Comparison of ENCODE assay signal across 21 mouse cellular contexts in genomic region chr3:88219940-88220339, GRCm38 (mm10). TPM values are rescaled to one million over a fixed set of nuclear protein-coding genes. Genes with fewer than 3 reads are reported as not detected.
DNase-seq lines count a peak whose midpoint lies in the region; ATAC-seq and TF ChIP-seq lines count a peak whose summit lies in the region.
"Had no signal": no experiment of that assay in that cellular context is flagged by ENCODE, and none has a peak within 500 bp of the region (broad histone marks: within the 10 kb centered on the region; RNA-seq: fewer than 3 reads in every experiment).

No protein-coding gene starts in this region.

- DNase-seq in left cerebral cortex, adult 2 months (ENCODE audit: extremely low spot score in 1 of 2, low spot score in 2 of 2) = no peak
- no peak for DNase-seq in left cerebral cortex, postnatal 36 days (ENCODE audit: low spot score in 2 of 2)
- peak; percentile 94 for DNase-seq in forebrain, embryonic 14.5 days (ENCODE audit: low spot score)
- DNase-seq in hindbrain, postnatal 0 days (ENCODE audit: low spot score) = no peak
- DNase-seq in kidney, postnatal 10 days = no peak
- no peak for DNase-seq in gastrocnemius, postnatal 10 days
- DNase-seq in spleen, postnatal 10 days (ENCODE audit: low spot score in 2 of 2) = no peak
- DNase-seq: cerebellum, adult 11 months; gastrocnemius, postnatal 36 days; kidney, adult 2 months; liver, postnatal 0 days; lung, postnatal 4 days; thymus, adult 18-20 months had no signal

- intact Hi-C loops in left cerebral cortex, adult 2 months (cut with DNase I) = no loop called here
- intact Hi-C loops in left cerebral cortex, postnatal 36 days (cut with DNase I) = no loop called here

- H3K27me3 ChIP-seq in forebrain, embryonic 14.5 days (replicated peaks; ENCODE audit: control insufficient read depth, insufficient read depth, low read length) = no peaks in the 10 kb centered on the region
- H3K27me3 ChIP-seq in hindbrain, postnatal 0 days (ENCODE audit: insufficient read depth, low read length) = no peaks in the 10 kb centered on the region
- no peaks in the 10 kb centered on the region for H3K27me3 ChIP-seq in neural tube, embryonic 14.5 days (ENCODE audit: control insufficient read depth, insufficient read depth, low read length)

- H3K9me3 ChIP-seq in forebrain, embryonic 14.5 days (replicated peaks; ENCODE audit: control insufficient read depth, low read length) = no peaks in the 10 kb centered on the region
- no peaks in the 10 kb centered on the region for H3K9me3 ChIP-seq in hindbrain, postnatal 0 days (ENCODE audit: low read length)
- H3K9me3 ChIP-seq in neural tube, embryonic 14.5 days (ENCODE audit: control insufficient read depth, low read length) = no peaks in the 10 kb centered on the region
- H3K9me3 ChIP-seq: embryonic facial prominence, embryonic 15.5 days; limb, embryonic 15.5 days had no signal

- no peak for TF ChIP-seq CTCF in left cerebral cortex, adult 2 months (IDR thresholded peaks at IDR 0.05)
- no peak for TF ChIP-seq CTCF in hindbrain, postnatal 0 days (IDR thresholded peaks at IDR 0.05; ENCODE audit: low read depth)

- H3K36me3 ChIP-seq in forebrain, embryonic 14.5 days (ENCODE audit: control insufficient read depth, insufficient read depth, low read length) = peaks cover 82% of the 10 kb centered on the region
- peaks cover 33% of the 10 kb centered on the region; the same call in 1 of the 2 replicates for H3K36me3 ChIP-seq in hindbrain, postnatal 0 days (ENCODE audit: insufficient read depth, low read length)
- H3K36me3 ChIP-seq in neural tube, embryonic 14.5 days (ENCODE audit: control insufficient read depth, insufficient read depth, low read length) = peaks cover 25% of the 10 kb centered on the region
- H3K36me3 ChIP-seq: embryonic facial prominence, embryonic 15.5 days; limb, embryonic 15.5 days had no signal

- 3% methylated on average over 9 of the region's 9 CpGs for WGBS in forebrain, embryonic 14.5 days
- 8% methylated on average over 9 of the region's 9 CpGs for WGBS in hindbrain, postnatal 0 days
- 6% methylated on average over 9 of the region's 9 CpGs for WGBS in neural tube, embryonic 14.5 days

- H3K4me1 ChIP-seq in forebrain, embryonic 14.5 days (ENCODE audit: control insufficient read depth, insufficient read depth, low read length) = peaks cover 52% of the 10 kb centered on the region
- peaks cover 34% of the 10 kb centered on the region for H3K4me1 ChIP-seq in hindbrain, postnatal 0 days (ENCODE audit: insufficient read depth, low read length)
- peaks cover 44% of the 10 kb centered on the region for H3K4me1 ChIP-seq in neural tube, embryonic 14.5 days (ENCODE audit: control insufficient read depth, insufficient read depth, low read length)

- ATAC-seq in forebrain, embryonic 14.5 days = peak; percentile 30
- ATAC-seq in hindbrain, postnatal 0 days = no peak
- ATAC-seq in neural tube, embryonic 14.5 days (ENCODE audit: low read depth) = no peak
- ATAC-seq: liver, postnatal 0 days had no signal

- H3K4me3 ChIP-seq in left cerebral cortex, adult 2 months = no peak overlapping the region
- H3K4me3 ChIP-seq in forebrain, embryonic 14.5 days (ENCODE audit: low read depth, low read length) = peak overlapping the region; percentile 86
- H3K4me3 ChIP-seq in hindbrain, postnatal 0 days (ENCODE audit: low read length) = 0 out of 2 replicates have a peak overlapping the region, but pooled peaks have one; percentile 16
- peak overlapping the region; percentile 22 for H3K4me3 ChIP-seq in neural tube, embryonic 14.5 days (ENCODE audit: low read depth, low read length)
- H3K4me3 ChIP-seq: embryonic facial prominence, embryonic 15.5 days; limb, embryonic 15.5 days had no signal

- H3K9ac ChIP-seq in forebrain, embryonic 14.5 days (ENCODE audit: low read length) = peak overlapping the region; percentile 100
- H3K9ac ChIP-seq in hindbrain, postnatal 0 days (replicated peaks; ENCODE audit: low read length) = peak overlapping the region; percentile 50
- peak overlapping the region; percentile 56 for H3K9ac ChIP-seq in neural tube, embryonic 14.5 days (replicated peaks; ENCODE audit: low read depth, low read length)
- H3K9ac ChIP-seq: embryonic facial prominence, embryonic 15.5 days; limb, embryonic 15.5 days; liver, postnatal 0 days had no signal

- H3K27ac ChIP-seq in left cerebral cortex, adult 2 months = peak overlapping the region; percentile 95
- H3K27ac ChIP-seq in forebrain, embryonic 14.5 days (ENCODE audit: low read depth, low read length) = peak overlapping the region; percentile 97
- H3K27ac ChIP-seq in hindbrain, postnatal 0 days = peak overlapping the region; percentile 93
- peak overlapping the region; percentile 89 for H3K27ac ChIP-seq in neural tube, embryonic 14.5 days (ENCODE audit: low read depth, low read length)
- H3K27ac ChIP-seq: embryonic facial prominence, embryonic 15.5 days; limb, embryonic 15.5 days had no signal

- H3K4me2 ChIP-seq in forebrain, embryonic 14.5 days (ENCODE audit: low read length) = peak overlapping the region; percentile 98
- peak overlapping the region; percentile 66 for H3K4me2 ChIP-seq in hindbrain, postnatal 0 days (ENCODE audit: low read depth, low read length)
- H3K4me2 ChIP-seq in neural tube, embryonic 14.5 days (ENCODE audit: low read depth, low read length) = peak overlapping the region; percentile 93
- H3K4me2 ChIP-seq: embryonic facial prominence, embryonic 15.5 days; heart, embryonic 11.5 days; limb, embryonic 15.5 days had no signal

RNA-seq across cellular contexts. Expression of gene Rhbg, which starts 34.6 kb away (rescaled TPM):
- total RNA-seq in left cerebral cortex, adult 2 months (2021) = not detected
- not detected for total RNA-seq in left cerebral cortex, postnatal 36 days (2021)
- polyA plus RNA-seq in forebrain, embryonic 14.5 days (2014; fragmentation: Nextera tagmentation; extraction: Ambion mirVana) = 0.25 TPM in 1 of 2 replicates, not detected in the other
- total RNA-seq in hindbrain, postnatal 0 days (2014; rRNA removed) = 0.94 and 1.0 TPM in 2 replicates
- 0.37 and 0.43 TPM in 2 replicates for polyA plus RNA-seq in hindbrain, postnatal 0 days (2015; fragmentation: Nextera tagmentation; extraction: Ambion mirVana)
- polyA plus RNA-seq in neural tube, embryonic 14.5 days (2014; fragmentation: Nextera tagmentation; extraction: Ambion mirVana) = 0.51 and 0.85 TPM in 2 replicates
- not detected for total RNA-seq in gastrocnemius, postnatal 10 days (2021)
- total RNA-seq: common myeloid progenitor, adult 5-6 weeks; gastrocnemius, postnatal 36 days; hematopoietic stem cell, adult 5-6 weeks; monocyte, adult 5-6 weeks had no signal
- polyA plus RNA-seq: Patski had no signal

Comparison
In these comparisons a context has a peak if more than half of its experiments do, and no peak if none do; other contexts are left out.
1. H3K9ac ChIP-seq: peak in every context shown above with its lines; median percentile 100 in forebrain, embryonic 14.5 days; 56 in neural tube, embryonic 14.5 days; 50 in hindbrain, postnatal 0 days.